Mouse (Mus musculus) MEL (cell line): ENCODE measurements around the gene Gm21969. TPM values are rescaled to one million over a fixed set of nuclear protein-coding genes. Genes with fewer than 3 reads are reported as not detected.

Experiments
- DNase-seq: peaks from one replicate; pipeline ENCODE4 v3.0.0; 2011; ENCODE audit warnings: low read depth, low spot score
- H3K27ac ChIP-seq: 2 replicates; pipeline ENCODE4 v1.5.1; 2012; ENCODE audit warnings: low read depth, mild to moderate bottlenecking, control low read depth, low read length, moderate library complexity; ENCODE audit not compliant: control insufficient read depth
- H3K27me3 ChIP-seq, 2 experiments: fragments of 150-350 bp in 1 of 2; sonication (generic) in 1 of 2; 2 replicates each; pipeline ENCODE4 v1.6.1; 2012; ENCODE audit warnings: low read length in 2 of 2, mild to moderate bottlenecking in 2 of 2, improper control_type of control experiment in 1 of 2, moderate library complexity in 1 of 2; ENCODE audit not compliant: insufficient read depth in 2 of 2, control insufficient read depth in 1 of 2
- H3K36me3 ChIP-seq, 2 experiments: 2 replicates each; pipeline ENCODE4 v1.6.1; 2012 to 2014; ENCODE audit warnings: low read length in 2 of 2, improper control_type of control experiment in 1 of 2, inconsistent platforms in 1 of 2, mild to moderate bottlenecking in 1 of 2; ENCODE audit not compliant: insufficient read depth in 2 of 2, control insufficient read depth in 1 of 2
- H3K4me1 ChIP-seq, 2 experiments: fragments of 150-350 bp in 1 of 2; sonication (generic) in 1 of 2; 2 replicates each; pipeline ENCODE4 v1.6.1; 2012; ENCODE audit warnings: low read length in 2 of 2, improper control_type of control experiment in 1 of 2, mild to moderate bottlenecking in 1 of 2; ENCODE audit not compliant: insufficient read depth in 2 of 2, control insufficient read depth in 1 of 2
- H3K4me3 ChIP-seq, 2 experiments: fragments of 150-350 bp in 1 of 2; sonication (generic) in 1 of 2; 2 replicates each; pipeline ENCODE4 v1.5.1; 2012; ENCODE audit warnings: low read depth in 2 of 2, low read length in 2 of 2, mild to moderate bottlenecking in 2 of 2, moderate library complexity in 2 of 2, control low read depth in 1 of 2, improper control_type of control experiment in 1 of 2; ENCODE audit not compliant: control insufficient read depth in 1 of 2, insufficient read depth in 1 of 2
- H3K79me2 ChIP-seq: 2 replicates; pipeline ENCODE4 v1.6.1; 2012; ENCODE audit warnings: mild to moderate bottlenecking, low read length, moderate library complexity; ENCODE audit not compliant: control insufficient read depth, poor library complexity, insufficient read depth
- H3K9ac ChIP-seq: 2 replicates; pipeline ENCODE4 v1.6.1; 2012; ENCODE audit warnings: low read depth, mild to moderate bottlenecking, control low read depth, low read length, moderate library complexity; ENCODE audit not compliant: control insufficient read depth, poor library complexity, severe bottlenecking
- H3K9me3 ChIP-seq: fragments of 150-350 bp; sonication (generic); replicated peaks from 2 replicates; pipeline ENCODE4 v1.6.1; 2012; ENCODE audit warnings: mild to moderate bottlenecking, low read length, improper control_type of control experiment, moderate library complexity; ENCODE audit not compliant: insufficient read depth
- BHLHE40 ChIP-seq: IDR thresholded peaks from 2 replicates; pipeline ENCODE4 v1.6.1; 2012; ENCODE audit warnings: low read depth, mild to moderate bottlenecking, inconsistent platforms, low read length, improper control_type of control experiment, borderline replicate concordance
- CHD1 ChIP-seq: IDR thresholded peaks from 2 replicates; pipeline ENCODE4 v1.6.1; 2012; ENCODE audit warnings: low read depth, mild to moderate bottlenecking, inconsistent platforms, low read length, improper control_type of control experiment
- CHD2 ChIP-seq: IDR thresholded peaks from 2 replicates; pipeline ENCODE4 v1.6.1; 2011; ENCODE audit warnings: low read length, improper control_type of control experiment
- CTCF ChIP-seq, 3 experiments: IDR thresholded peaks in 2 of 3; conservative IDR thresholded peaks in 1 of 3; 2 replicates each; pipeline ENCODE4 v1.5.1; 2011 to 2012; ENCODE audit warnings: low read length in 3 of 3, low read depth in 2 of 3, mild to moderate bottlenecking in 2 of 3, improper control_type of control experiment in 1 of 3, inconsistent platforms in 1 of 3, mixed read lengths in 1 of 3, moderate library complexity in 1 of 3; ENCODE audit not compliant: control insufficient read depth in 1 of 3, insufficient read depth in 1 of 3, poor library complexity in 1 of 3, severe bottlenecking in 1 of 3
- EP300 ChIP-seq, 2 experiments: IDR thresholded peaks; 2 replicates each; pipeline ENCODE4 v1.6.1; 2011; ENCODE audit warnings: improper control_type of control experiment in 2 of 2, low read length in 2 of 2, low read depth in 1 of 2, mild to moderate bottlenecking in 1 of 2
- GATA1 ChIP-seq: IDR thresholded peaks from 2 replicates; pipeline ENCODE4 v1.6.1; 2011; ENCODE audit warnings: low read depth, low read length, improper control_type of control experiment
- JUND ChIP-seq: IDR thresholded peaks from 2 replicates; pipeline ENCODE4 v1.6.1; 2011; ENCODE audit warnings: low read depth, mild to moderate bottlenecking, improper control_type of control experiment, low read length
- MAZ ChIP-seq: IDR thresholded peaks from 2 replicates; pipeline ENCODE4 v1.6.1; 2012; ENCODE audit warnings: low read depth, mild to moderate bottlenecking, inconsistent platforms, low read length, improper control_type of control experiment
- MEF2A ChIP-seq: IDR thresholded peaks from 2 replicates; pipeline ENCODE4 v1.6.1; 2014; ENCODE audit warnings: low read depth, mild to moderate bottlenecking, inconsistent platforms, low read length, improper control_type of control experiment; ENCODE audit not compliant: poor library complexity, insufficient replicate concordance, severe bottlenecking; ENCODE audit errors: extremely low read depth
- POLR2A ChIP-seq, 2 experiments: IDR thresholded peaks; 2 replicates each; pipeline ENCODE4 v1.6.1; 2011 to 2012; ENCODE audit warnings: low read length in 2 of 2, mild to moderate bottlenecking in 2 of 2, control low read depth in 1 of 2, improper control_type of control experiment in 1 of 2, low read depth in 1 of 2, moderate library complexity in 1 of 2; ENCODE audit not compliant: control insufficient read depth in 1 of 2, insufficient read depth in 1 of 2, poor library complexity in 1 of 2
- POLR2AphosphoS2 ChIP-seq: IDR thresholded peaks from 2 replicates; pipeline ENCODE4 v1.6.1; 2011; ENCODE audit warnings: low read length, improper control_type of control experiment
- SMC3 ChIP-seq: IDR thresholded peaks from 2 replicates; pipeline ENCODE4 v1.6.1; 2011; ENCODE audit warnings: low read depth, low read length, improper control_type of control experiment
- TCF12 ChIP-seq: IDR thresholded peaks from 2 replicates; pipeline ENCODE4 v1.6.1; 2014; ENCODE audit warnings: low read depth, mild to moderate bottlenecking, inconsistent platforms, low read length, improper control_type of control experiment, moderate library complexity
- USF2 ChIP-seq, 2 experiments: IDR thresholded peaks; 2 replicates each; pipeline ENCODE4 v1.6.1; 2011 to 2012; ENCODE audit warnings: improper control_type of control experiment in 2 of 2, low read length in 2 of 2, borderline replicate concordance in 1 of 2, inconsistent platforms in 1 of 2, low read depth in 1 of 2, mild to moderate bottlenecking in 1 of 2; ENCODE audit not compliant: insufficient read depth in 1 of 2
- ZMIZ1 ChIP-seq: IDR thresholded peaks from 2 replicates; pipeline ENCODE4 v1.6.1; 2012; ENCODE audit warnings: low read depth, mild to moderate bottlenecking, inconsistent platforms, low read length, improper control_type of control experiment, moderate library complexity
- polyA plus RNA-seq, 2 experiments: library from polyadenylated mRNA; stranded (reverse) in 1 of 2; unstranded in 1 of 2; fragments of >175 nt in 1 of 2; fragments of >200 nt in 1 of 2; gene quantifications; 2 replicates each; pipeline versions ENCODE4 v1.2.1 to v1.2.4; 2012; ENCODE audit warnings: low replicate concordance in 2 of 2, low read depth in 1 of 2; ENCODE audit not compliant: insufficient read length in 2 of 2, insufficient read depth in 1 of 2, missing spikeins in 1 of 2
- total RNA-seq: library from RNA; depleted of rRNA; stranded (reverse); fragments of 300-350 nt; gene quantifications from 2 replicates; pipeline ENCODE4 v1.2.3, GENCODE M21; 2012

Gm21969 gene
- total and polyA plus RNA-seq, 3 experiments, result 0.03 TPM; not detected in 2

- H3K79me2 ChIP-seq, result no peaks in the 10 kb centered on the region
- TF ChIP-seq CHD1 (no peak), JUND (no peak), ZMIZ1 (no peak), TCF12 (no peak), MEF2A (no peak), POLR2AphosphoS2 (no peak), GATA1 (no peak), EP300 (IDR thresholded peaks at IDR 0.05; ENCODE audit: low read depth in 1 of 2, low read length in 2 of 2) (no peak), MAZ (no peak)
- H3K4me3 ChIP-seq, result no peak overlapping the region
- no peak for DNase-seq
- H3K27ac ChIP-seq, result no peak overlapping the region
- H3K9ac ChIP-seq, result no peak overlapping the region
- H3K27me3 ChIP-seq, result no peaks in the 10 kb centered on the region
- no peaks in the 10 kb centered on the region for H3K9me3 ChIP-seq
- H3K36me3 ChIP-seq, result no peaks in the 10 kb centered on the region
- H3K4me1 ChIP-seq, result no peaks in the 10 kb centered on the region
These were observed 18.3 kb upstream of the Gm21969 start for GRCm38 (mm10) chr4:139584704-139585103.

GRCm38 (mm10) chr4:139585713-139586112, 17.3 kb upstream of the Gm21969 start:
- H3K79me2 ChIP-seq, result no peaks in the 10 kb centered on the region
- no peak overlapping the region for H3K4me3 ChIP-seq
- no peak overlapping the region for H3K9ac ChIP-seq
- H3K27ac ChIP-seq, result no peak overlapping the region
- TF ChIP-seq CTCF (IDR thresholded peaks at IDR 0.05 in 2 of 3, conservative IDR thresholded peaks at IDR 0.05 in 1 of 3; ENCODE audit: control insufficient read depth in 1 of 3, insufficient read depth in 1 of 3, low read depth in 2 of 3, low read length in 3 of 3, poor library complexity in 1 of 3, severe bottlenecking in 1 of 3) (no peak), BHLHE40 (no peak), ZMIZ1 (no peak), CHD2 (no peak)
- no peaks in the 10 kb centered on the region for H3K9me3 ChIP-seq
- H3K4me1 ChIP-seq, result no peaks in the 10 kb centered on the region
- H3K36me3 ChIP-seq, result no peaks in the 10 kb centered on the region
- no peaks in the 10 kb centered on the region for H3K27me3 ChIP-seq
- DNase-seq, result no peak

- TF ChIP-seq GATA1 (no peak), USF2 (IDR thresholded peaks at IDR 0.05; ENCODE audit: borderline replicate concordance in 1 of 2, insufficient read depth in 1 of 2, low read depth in 1 of 2, low read length in 2 of 2) (no peak), POLR2A (IDR thresholded peaks at IDR 0.05; ENCODE audit: control insufficient read depth in 1 of 2, insufficient read depth in 1 of 2, low read depth in 1 of 2, low read length in 2 of 2, poor library complexity in 1 of 2) (no peak), SMC3 (no peak), CHD2 (no peak)
- no peak overlapping the region for H3K4me3 ChIP-seq
- H3K36me3 ChIP-seq, result no peaks in the 10 kb centered on the region
- no peaks in the 10 kb centered on the region for H3K4me1 ChIP-seq
- no peak overlapping the region for H3K27ac ChIP-seq
- H3K27me3 ChIP-seq, result no peaks in the 10 kb centered on the region
- H3K79me2 ChIP-seq, result no peaks in the 10 kb centered on the region
- no peak for DNase-seq
- no peaks in the 10 kb centered on the region for H3K9me3 ChIP-seq
- H3K9ac ChIP-seq, result no peak overlapping the region
These were observed 15.6 kb upstream of the Gm21969 start for GRCm38 (mm10) chr4:139587370-139587769.
